Mouse (Mus musculus): ENCODE results near the gene Cldn7. TPM values are rescaled to one million over a fixed set of nuclear protein-coding genes. Genes with fewer than 3 reads are reported as not detected.
"Not testable (repeated sequence)": the region's sequence is repeated elsewhere in the genome, so short reads cannot be mapped to it uniquely, and the experiment has no call there.

Gene Cldn7
- total RNA-seq, 2 experiments from 2014 or later: not detected

DNA sequence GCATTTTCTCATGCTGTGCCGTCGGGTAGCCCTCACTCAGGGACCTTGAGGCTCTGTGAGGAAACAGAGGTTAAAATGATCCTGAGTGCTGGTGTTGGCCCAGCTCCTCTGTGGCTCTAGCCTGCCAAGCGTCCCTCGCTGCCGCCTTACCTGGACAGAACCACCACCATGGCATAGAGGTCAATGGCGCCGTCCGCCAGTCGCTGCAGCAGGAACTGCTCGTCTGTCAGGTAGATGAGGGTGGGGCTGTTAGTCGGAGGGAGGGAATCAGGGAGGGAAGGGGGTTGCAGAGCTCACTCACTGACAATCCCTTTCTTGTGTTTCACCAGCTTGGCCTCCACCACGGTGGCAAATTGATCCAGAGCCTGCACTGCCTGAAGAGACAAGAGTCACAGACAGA lies 46.0 kb downstream of the Cldn7 start:
- ATAC-seq (replicated peaks; ENCODE audit: poor library complexity, severe bottlenecking): no peak

- ATAC-seq (replicated peaks; ENCODE audit: poor library complexity, severe bottlenecking): no peak
Measured at GRCm38 (mm10) chr11:70010961-70011360, 46.4 kb downstream of the Cldn7 start.

- ATAC-seq (replicated peaks; ENCODE audit: poor library complexity, severe bottlenecking): no peak
Measured at GRCm38 (mm10) chr11:70012931-70013330, 48.4 kb downstream of the Cldn7 start.

DNA sequence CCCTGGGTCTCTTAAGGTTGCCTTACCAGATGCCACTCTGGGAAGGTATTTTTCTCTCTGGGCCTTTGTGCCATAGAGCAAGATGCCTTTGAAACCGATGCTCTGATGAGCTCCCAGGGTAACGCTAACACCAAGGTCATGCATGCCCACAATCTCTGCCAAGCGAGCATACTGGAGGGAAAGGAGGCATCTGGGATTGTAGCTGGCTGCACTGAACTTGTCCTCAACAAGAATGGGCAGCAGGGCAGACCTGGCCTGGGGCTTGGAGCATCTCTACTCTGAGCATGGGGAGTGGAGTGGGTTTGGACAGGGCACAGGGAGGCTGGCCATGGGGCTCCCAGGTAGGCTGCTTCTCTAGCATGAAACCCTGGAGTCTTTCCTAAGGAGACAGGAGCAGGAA lies 48.8 kb downstream of the Cldn7 start:
- no peak for ATAC-seq (replicated peaks; ENCODE audit: poor library complexity, severe bottlenecking)

DNA sequence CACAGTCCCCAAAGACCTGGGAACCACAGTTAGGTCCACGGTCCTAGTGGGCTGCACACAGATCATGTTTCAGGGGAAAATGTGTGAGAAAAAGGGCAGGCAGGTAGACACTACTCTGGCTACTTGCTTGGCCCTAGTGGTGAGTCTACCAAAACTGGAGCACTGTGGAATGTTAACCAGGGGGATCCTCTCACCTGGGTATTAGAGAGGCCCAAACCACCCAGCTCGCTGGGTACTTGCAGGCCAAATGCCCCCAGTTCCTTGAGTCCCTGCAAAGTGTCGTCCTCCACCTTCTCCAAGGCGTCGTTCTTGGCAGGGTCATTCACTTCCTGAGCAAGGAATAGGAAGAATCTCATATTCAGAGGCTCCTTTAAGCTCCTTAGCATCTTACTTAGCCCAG lies 49.5 kb downstream of the Cldn7 start:
- ATAC-seq (replicated peaks; ENCODE audit: poor library complexity, severe bottlenecking): no peak

GRCm38 (mm10) chr11:70014880-70015558 lies 50.4 kb downstream of the Cldn7 start, which contains the start of gene Acadvl:
Gene Acadvl, minus strand, starts transcription at chr11:70015411.
- ATAC-seq (replicated peaks; ENCODE audit: poor library complexity, severe bottlenecking): peak; percentile 83

DNA sequence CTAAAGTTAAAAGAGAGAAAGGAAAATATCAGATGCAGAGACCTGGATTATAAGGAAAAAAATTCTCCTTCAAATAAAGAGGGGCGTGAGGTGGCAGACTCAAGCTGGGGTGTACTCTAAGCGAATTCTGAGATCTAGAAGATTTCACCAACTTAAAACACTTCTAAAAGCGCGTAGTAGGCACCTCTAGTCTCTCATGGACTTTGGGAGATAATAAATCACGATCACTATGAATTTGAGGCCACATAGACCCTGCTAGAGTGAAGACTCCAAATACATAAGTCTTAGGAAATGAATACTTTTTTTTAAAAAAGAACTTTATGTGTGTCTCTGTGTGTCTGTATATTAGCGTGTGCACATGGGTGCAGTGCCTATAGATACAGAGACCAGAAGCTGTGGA lies 51.1 kb downstream of the Cldn7 start:
- no peak for ATAC-seq (replicated peaks; ENCODE audit: poor library complexity, severe bottlenecking)

GRCm38 (mm10) chr11:70016177-70016576 lies 51.6 kb downstream of the Cldn7 start:
- ATAC-seq (replicated peaks; ENCODE audit: poor library complexity, severe bottlenecking): not testable (repeated sequence)

- no peak for ATAC-seq (replicated peaks; ENCODE audit: poor library complexity, severe bottlenecking)
Measured at GRCm38 (mm10) chr11:70016669-70017068, 52.1 kb downstream of the Cldn7 start, which contains the start of gene Dlg4. Gene Dlg4, plus strand, starts transcription at chr11:70016942.

DNA sequence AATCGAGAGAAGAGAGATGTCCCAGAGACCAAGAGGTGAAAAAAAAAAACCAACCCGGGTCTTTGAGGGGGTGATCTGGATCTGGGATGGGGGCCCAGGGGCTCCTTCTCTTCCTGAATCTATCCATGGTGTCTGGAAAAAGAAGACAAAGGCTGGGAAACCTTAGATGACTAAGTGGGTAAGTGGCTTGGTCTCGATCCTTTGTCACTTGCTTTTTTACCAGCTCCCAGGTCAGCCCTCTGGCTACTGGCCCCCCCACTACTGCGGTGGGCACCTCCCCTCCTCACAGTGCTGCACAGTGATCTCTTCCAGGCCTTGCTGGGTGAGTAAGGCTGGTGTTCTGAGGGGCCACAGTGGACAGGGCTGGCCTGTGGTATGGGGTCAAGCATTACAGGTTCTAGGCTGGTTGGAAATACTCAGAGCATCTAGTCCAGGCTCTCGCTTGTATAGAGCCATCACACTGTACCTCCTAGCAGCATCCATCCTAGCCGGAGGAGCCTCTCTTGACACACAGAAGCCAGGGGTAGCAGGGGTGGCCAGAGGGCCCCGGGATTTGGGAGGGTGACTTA lies 52.7 kb downstream of the Cldn7 start:
- ATAC-seq (replicated peaks; ENCODE audit: poor library complexity, severe bottlenecking): no peak

Other genes with a start within 250 kb of the Cldn7 start
Only the 30 nearest of the 34 such genes appear.
- not detected in 2 replicates for gene Chrnb1, start 168.8 kb upstream of the Cldn7 start, total RNA-seq (2014; fragmentation: Nextera tagmentation)
- gene Chrnb1, start 168.8 kb upstream of the Cldn7 start, total RNA-seq (2017): 0.82 TPM in 1 of 2 replicates, not detected in the other
- 1.6 and 2.9 TPM in 2 replicates for gene Fgf11, start 162.9 kb upstream of the Cldn7 start, total RNA-seq (2014; fragmentation: Nextera tagmentation)
- not detected in 2 replicates for gene Fgf11, start 162.9 kb upstream of the Cldn7 start, total RNA-seq (2017)
- not detected in 2 replicates for gene Tmem102, start 159.2 kb upstream of the Cldn7 start, total RNA-seq (2014; fragmentation: Nextera tagmentation)
- gene Tmem102, start 159.2 kb upstream of the Cldn7 start, total RNA-seq (2017): not detected in 2 replicates
- not detected in 2 replicates for gene Gm39566, start 149.5 kb upstream of the Cldn7 start, total RNA-seq (2014; fragmentation: Nextera tagmentation)
- not detected in 2 replicates for gene Gm39566, start 149.5 kb upstream of the Cldn7 start, total RNA-seq (2017)
- not detected in 2 replicates for gene Spem2, start 146.3 kb upstream of the Cldn7 start, total RNA-seq (2014; fragmentation: Nextera tagmentation)
- not detected in 2 replicates for gene Spem2, start 146.3 kb upstream of the Cldn7 start, total RNA-seq (2017)
- not detected in 2 replicates for gene Spem1, start 142.6 kb upstream of the Cldn7 start, total RNA-seq (2014; fragmentation: Nextera tagmentation)
- not detected in 2 replicates for gene Spem1, start 142.6 kb upstream of the Cldn7 start, total RNA-seq (2017)
- 13.5 and 33.1 TPM in 2 replicates for gene Nlgn2, start 127.0 kb upstream of the Cldn7 start, total RNA-seq (2014; fragmentation: Nextera tagmentation)
- 4.0 and 7.4 TPM in 2 replicates for gene Nlgn2, start 127.0 kb upstream of the Cldn7 start, total RNA-seq (2017)
- gene Tmem256, start 126.3 kb upstream of the Cldn7 start, total RNA-seq (2014; fragmentation: Nextera tagmentation): 294 and 359 TPM in 2 replicates
- 118 and 164 TPM in 2 replicates for gene Tmem256, start 126.3 kb upstream of the Cldn7 start, total RNA-seq (2017)
- 108 and 109 TPM in 2 replicates for gene Plscr3, start 118.4 kb upstream of the Cldn7 start, total RNA-seq (2014; fragmentation: Nextera tagmentation)
- 24.9 and 25.2 TPM in 2 replicates for gene Plscr3, start 118.4 kb upstream of the Cldn7 start, total RNA-seq (2017)
- 0.60 TPM in 1 of 2 replicates, not detected in the other for gene Tnk1, start 106.0 kb upstream of the Cldn7 start, total RNA-seq (2014; fragmentation: Nextera tagmentation)
- not detected in 2 replicates for gene Tnk1, start 106.0 kb upstream of the Cldn7 start, total RNA-seq (2017)
- not detected in 2 replicates for gene Tmem95, start 86.8 kb upstream of the Cldn7 start, total RNA-seq (2014; fragmentation: Nextera tagmentation)
- not detected in 2 replicates for gene Tmem95, start 86.8 kb upstream of the Cldn7 start, total RNA-seq (2017)
- gene Kctd11, start 83.4 kb upstream of the Cldn7 start, total RNA-seq (2014; fragmentation: Nextera tagmentation): 0.41 and 4.2 TPM in 2 replicates
- 1.1 and 2.6 TPM in 2 replicates for gene Kctd11, start 83.4 kb upstream of the Cldn7 start, total RNA-seq (2017)
- 52.4 and 65.1 TPM in 2 replicates for gene Acap1, start 69.2 kb upstream of the Cldn7 start, total RNA-seq (2014; fragmentation: Nextera tagmentation)
- 47.0 and 50.7 TPM in 2 replicates for gene Acap1, start 69.2 kb upstream of the Cldn7 start, total RNA-seq (2017)
- 1.3 and 3.5 TPM in 2 replicates for gene 2810408A11Rik, start 63.8 kb upstream of the Cldn7 start, total RNA-seq (2014; fragmentation: Nextera tagmentation)
- gene 2810408A11Rik, start 63.8 kb upstream of the Cldn7 start, total RNA-seq (2017): 3.6 and 6.4 TPM in 2 replicates
- 32.0 and 38.9 TPM in 2 replicates for gene Neurl4, start 63.7 kb upstream of the Cldn7 start, total RNA-seq (2014; fragmentation: Nextera tagmentation)
- gene Neurl4, start 63.7 kb upstream of the Cldn7 start, total RNA-seq (2017): 20.7 and 27.5 TPM in 2 replicates
- 71.5 and 99.8 TPM in 2 replicates for gene Gps2, start 50.9 kb upstream of the Cldn7 start, total RNA-seq (2014; fragmentation: Nextera tagmentation)
- 47.1 and 58.2 TPM in 2 replicates for gene Gps2, start 50.9 kb upstream of the Cldn7 start, total RNA-seq (2017)
- gene Eif5a, start 42.8 kb upstream of the Cldn7 start, total RNA-seq (2014; fragmentation: Nextera tagmentation): 1,453 and 1,476 TPM in 2 replicates
- gene Eif5a, start 42.8 kb upstream of the Cldn7 start, total RNA-seq (2017): 890 and 976 TPM in 2 replicates
- gene Ybx2, start 29.0 kb upstream of the Cldn7 start, total RNA-seq (2014; fragmentation: Nextera tagmentation): not detected in 2 replicates
- gene Ybx2, start 29.0 kb upstream of the Cldn7 start, total RNA-seq (2017): 2.1 TPM in 1 of 2 replicates, not detected in the other
- not detected in 2 replicates for gene Slc2a4, start 16.6 kb upstream of the Cldn7 start, total RNA-seq (2014; fragmentation: Nextera tagmentation)
- gene Slc2a4, start 16.6 kb upstream of the Cldn7 start, total RNA-seq (2017): not detected in 2 replicates
- gene Ctdnep1, start 16.4 kb downstream of the Cldn7 start, total RNA-seq (2014; fragmentation: Nextera tagmentation): 191 and 254 TPM in 2 replicates
- gene Ctdnep1, start 16.4 kb downstream of the Cldn7 start, total RNA-seq (2017): 19.3 and 23.8 TPM in 2 replicates
- gene Elp5, start 17.7 kb downstream of the Cldn7 start, total RNA-seq (2014; fragmentation: Nextera tagmentation): 59.4 and 70.0 TPM in 2 replicates
- 58.2 and 77.5 TPM in 2 replicates for gene Elp5, start 17.7 kb downstream of the Cldn7 start, total RNA-seq (2017)
- 288 and 367 TPM in 2 replicates for gene Gabarap, start 26.4 kb downstream of the Cldn7 start, total RNA-seq (2014; fragmentation: Nextera tagmentation)
- 239 and 250 TPM in 2 replicates for gene Gabarap, start 26.4 kb downstream of the Cldn7 start, total RNA-seq (2017)
- gene Phf23, start 31.0 kb downstream of the Cldn7 start, total RNA-seq (2014; fragmentation: Nextera tagmentation): 41.7 and 45.8 TPM in 2 replicates
- 30.2 and 32.3 TPM in 2 replicates for gene Phf23, start 31.0 kb downstream of the Cldn7 start, total RNA-seq (2017)
- gene Dvl2, start 35.8 kb downstream of the Cldn7 start, total RNA-seq (2014; fragmentation: Nextera tagmentation): 4.6 and 24.5 TPM in 2 replicates
- gene Dvl2, start 35.8 kb downstream of the Cldn7 start, total RNA-seq (2017): 16.1 and 18.0 TPM in 2 replicates
- gene Acadvl, start 50.6 kb downstream of the Cldn7 start, total RNA-seq (2014; fragmentation: Nextera tagmentation): 39.7 and 55.8 TPM in 2 replicates
- gene Acadvl, start 50.6 kb downstream of the Cldn7 start, total RNA-seq (2017): 40.3 and 42.1 TPM in 2 replicates
- gene Dlg4, start 52.2 kb downstream of the Cldn7 start, total RNA-seq (2014; fragmentation: Nextera tagmentation): 11.4 and 12.3 TPM in 2 replicates
- gene Dlg4, start 52.2 kb downstream of the Cldn7 start, total RNA-seq (2017): 1.3 and 3.5 TPM in 2 replicates
- not detected in 2 replicates for gene Asgr1, start 89.3 kb downstream of the Cldn7 start, total RNA-seq (2014; fragmentation: Nextera tagmentation)
- gene Asgr1, start 89.3 kb downstream of the Cldn7 start, total RNA-seq (2017): not detected in 2 replicates
- gene Asgr2, start 127.9 kb downstream of the Cldn7 start, total RNA-seq (2014; fragmentation: Nextera tagmentation): 3.9 TPM in 1 of 2 replicates, not detected in the other
- not detected in 2 replicates for gene Asgr2, start 127.9 kb downstream of the Cldn7 start, total RNA-seq (2017)
- gene Mgl2, start 165.6 kb downstream of the Cldn7 start, total RNA-seq (2014; fragmentation: Nextera tagmentation): 11.3 and 13.2 TPM in 2 replicates
- gene Mgl2, start 165.6 kb downstream of the Cldn7 start, total RNA-seq (2017): 36.5 and 37.9 TPM in 2 replicates
- gene Clec10a, start 191.4 kb downstream of the Cldn7 start, total RNA-seq (2014; fragmentation: Nextera tagmentation): 6.9 and 11.3 TPM in 2 replicates
- gene Clec10a, start 191.4 kb downstream of the Cldn7 start, total RNA-seq (2017): 9.8 and 13.9 TPM in 2 replicates

All from granulocyte monocyte progenitor cell, adult 5-6 weeks (primary cell).